Mouse (Mus musculus): ENCODE results near the gene Terf2ip. TPM values are rescaled to one million over a fixed set of nuclear protein-coding genes. Genes with fewer than 3 reads are reported as not detected.

Terf2ip gene
- total RNA-seq, 1 experiment, result 9.7 TPM

GRCm38 (mm10) chr8:112005601-112006000 is 5.6 kb upstream of the Terf2ip start:
- H3K9me3 ChIP-seq (ENCODE audit: control insufficient read depth, insufficient read depth, low read depth, low read length), result no peaks in the 10 kb centered on the region
- 0 out of 4 replicates have a peak, but pooled peaks cover 1 to 4% of the 10 kb centered on the region in 2 experiments for H3K4me1 ChIP-seq (ENCODE audit: control insufficient read depth in 2 of 2, insufficient read depth in 2 of 2, low read length in 2 of 2, poor library complexity in 1 of 2)
- H3K9ac ChIP-seq (ENCODE audit: insufficient read depth, low read depth, low read length, poor library complexity, severe bottlenecking), result no peak overlapping the region
- H3K27ac ChIP-seq (ENCODE audit: insufficient read depth, low read depth, low read length, poor library complexity, severe bottlenecking), result no peak overlapping the region
- H3K4me3 ChIP-seq (ENCODE audit: insufficient read depth in 1 of 2, low read depth in 1 of 2, low read length in 2 of 2, poor library complexity in 1 of 2, severe bottlenecking in 1 of 2), result no peak overlapping the region
- TF ChIP-seq CHD2 (IDR thresholded peaks at IDR 0.05; ENCODE audit: low read depth, low read length), result no peak
- TF ChIP-seq ZNF384 (IDR thresholded peaks at IDR 0.05; ENCODE audit: low read depth, low read length), result no peak
- TF ChIP-seq ZC3H11A (IDR thresholded peaks at IDR 0.05; ENCODE audit: borderline replicate concordance, low read depth, low read length), result no peak
- no peak for TF ChIP-seq MAFK (IDR thresholded peaks at IDR 0.05; ENCODE audit: insufficient read depth, low read depth, low read length)
- TF ChIP-seq HCFC1 (IDR thresholded peaks at IDR 0.05; ENCODE audit: borderline replicate concordance, insufficient read depth, low read length), result no peak
- DNase-seq (ENCODE audit: low read depth, low spot score), result no peak
- H3K36me3 ChIP-seq (ENCODE audit: control insufficient read depth, insufficient read depth, low read length, poor library complexity, severe bottlenecking), result peaks cover 46% of the 10 kb centered on the region
- in situ Hi-C loops (cut with MboI; ENCODE audit: low sequenced_read_pairs in 2 of 2, unreplicated experiment in 2 of 2), result no loop called here

GRCm38 (mm10) chr8:112007669-112008068 is 3.5 kb upstream of the Terf2ip start:
- H3K9me3 ChIP-seq (ENCODE audit: control insufficient read depth, insufficient read depth, low read depth, low read length), result no peaks in the 10 kb centered on the region
- no peak overlapping the region for H3K4me3 ChIP-seq (ENCODE audit: insufficient read depth in 1 of 2, low read depth in 1 of 2, low read length in 2 of 2, poor library complexity in 1 of 2, severe bottlenecking in 1 of 2)
- H3K4me1 ChIP-seq (ENCODE audit: control insufficient read depth in 2 of 2, insufficient read depth in 2 of 2, low read length in 2 of 2, poor library complexity in 1 of 2), result peaks cover 1 to 5% of the 10 kb centered on the region in 2 experiments; a peak in 2 of 4 replicates
- in situ Hi-C loops (cut with MboI; ENCODE audit: low sequenced_read_pairs in 2 of 2, unreplicated experiment in 2 of 2), result no loop called here
- H3K36me3 ChIP-seq (ENCODE audit: control insufficient read depth, insufficient read depth, low read length, poor library complexity, severe bottlenecking), result peaks cover 27% of the 10 kb centered on the region
- no peak overlapping the region for H3K27ac ChIP-seq (ENCODE audit: insufficient read depth, low read depth, low read length, poor library complexity, severe bottlenecking)
- H3K9ac ChIP-seq (ENCODE audit: insufficient read depth, low read depth, low read length, poor library complexity, severe bottlenecking), result no peak overlapping the region
- TF ChIP-seq ZNF384 (IDR thresholded peaks at IDR 0.05; ENCODE audit: low read depth, low read length) (no peak), ZC3H11A (IDR thresholded peaks at IDR 0.05; ENCODE audit: borderline replicate concordance, low read depth, low read length) (no peak), HCFC1 (IDR thresholded peaks at IDR 0.05; ENCODE audit: borderline replicate concordance, insufficient read depth, low read length) (no peak)
- DNase-seq (ENCODE audit: low read depth, low spot score), result no peak

GRCm38 (mm10) chr8:112009558-112009957 is 1.6 kb upstream of the Terf2ip start:
- Histone ChIP-seq H3K4me3 (ENCODE audit: insufficient read depth in 1 of 2, low read depth in 1 of 2, low read length in 2 of 2, poor library complexity in 1 of 2, severe bottlenecking in 1 of 2) (peak overlapping the region; percentile 23 to 35; a peak in 2 of 4 replicates), H3K27ac (ENCODE audit: insufficient read depth, low read depth, low read length, poor library complexity, severe bottlenecking) (no peak overlapping the region), H3K36me3 (ENCODE audit: control insufficient read depth, insufficient read depth, low read length, poor library complexity, severe bottlenecking) (peaks cover 13% of the 10 kb centered on the region; the same call in 1 of the 2 replicates), H3K4me1 (ENCODE audit: control insufficient read depth in 2 of 2, insufficient read depth in 2 of 2, low read length in 2 of 2, poor library complexity in 1 of 2) (peaks cover 1 to 5% of the 10 kb centered on the region in 2 experiments; a peak in 2 of 4 replicates), H3K9ac (ENCODE audit: insufficient read depth, low read depth, low read length, poor library complexity, severe bottlenecking) (no peak overlapping the region), H3K9me3 (ENCODE audit: control insufficient read depth, insufficient read depth, low read depth, low read length) (no peaks in the 10 kb centered on the region)
- no peak for TF ChIP-seq HCFC1 (IDR thresholded peaks at IDR 0.05; ENCODE audit: borderline replicate concordance, insufficient read depth, low read length)
- no peak for TF ChIP-seq MAFK (IDR thresholded peaks at IDR 0.05; ENCODE audit: insufficient read depth, low read depth, low read length)
- no peak for TF ChIP-seq CHD2 (IDR thresholded peaks at IDR 0.05; ENCODE audit: low read depth, low read length)
- TF ChIP-seq ZC3H11A (IDR thresholded peaks at IDR 0.05; ENCODE audit: borderline replicate concordance, low read depth, low read length), result no peak
- TF ChIP-seq ZNF384 (IDR thresholded peaks at IDR 0.05; ENCODE audit: low read depth, low read length), result no peak
- in situ Hi-C loops (cut with MboI; ENCODE audit: low sequenced_read_pairs in 2 of 2, unreplicated experiment in 2 of 2), result no loop called here
- no peak for DNase-seq (ENCODE audit: low read depth, low spot score)

GRCm38 (mm10) chr8:112011816-112012242 is 631 bp downstream of the Terf2ip start:
- in situ Hi-C loops (cut with MboI; ENCODE audit: low sequenced_read_pairs in 2 of 2, unreplicated experiment in 2 of 2), result no loop called here
- H3K27ac ChIP-seq (ENCODE audit: insufficient read depth, low read depth, low read length, poor library complexity, severe bottlenecking), result no peak overlapping the region
- peaks cover 2% of the 10 kb centered on the region; the same call in 1 of the 2 replicates for H3K36me3 ChIP-seq (ENCODE audit: control insufficient read depth, insufficient read depth, low read length, poor library complexity, severe bottlenecking)
- H3K9ac ChIP-seq (ENCODE audit: insufficient read depth, low read depth, low read length, poor library complexity, severe bottlenecking), result peak overlapping the region; percentile 89
- DNase-seq (ENCODE audit: low read depth, low spot score), result no peak
- no peaks in the 10 kb centered on the region for H3K9me3 ChIP-seq (ENCODE audit: control insufficient read depth, insufficient read depth, low read depth, low read length)
- no peak for TF ChIP-seq ZC3H11A (IDR thresholded peaks at IDR 0.05; ENCODE audit: borderline replicate concordance, low read depth, low read length)
- no peak for TF ChIP-seq CHD2 (IDR thresholded peaks at IDR 0.05; ENCODE audit: low read depth, low read length)
- TF ChIP-seq HCFC1 (IDR thresholded peaks at IDR 0.05; ENCODE audit: borderline replicate concordance, insufficient read depth, low read length), result no peak
- TF ChIP-seq MAFK (IDR thresholded peaks at IDR 0.05; ENCODE audit: insufficient read depth, low read depth, low read length), result no peak
- no peak for TF ChIP-seq ZNF384 (IDR thresholded peaks at IDR 0.05; ENCODE audit: low read depth, low read length)
- peaks cover 0 to 5% of the 10 kb centered on the region in 2 experiments; a peak in 2 of 4 replicates for H3K4me1 ChIP-seq (ENCODE audit: control insufficient read depth in 2 of 2, insufficient read depth in 2 of 2, low read length in 2 of 2, poor library complexity in 1 of 2)
- peak overlapping the region; percentile 89 to 93 for H3K4me3 ChIP-seq (ENCODE audit: insufficient read depth in 1 of 2, low read depth in 1 of 2, low read length in 2 of 2, poor library complexity in 1 of 2, severe bottlenecking in 1 of 2)

Measured in ES-E14 (cell line).